Mouse (Mus musculus) midbrain, postnatal 0 days (tissue): Measurements from ENCODE around the gene Itm2b. TPM values are rescaled to one million over a fixed set of nuclear protein-coding genes. Genes with fewer than 3 reads are reported as not detected.
A peak's percentile ranks its signal among the peaks of the same experiment; 100 is the strongest.

Experiments used
- ATAC-seq: fragments of 200-750 bp; cut with Nextera tagmentation; 2 replicates; pipeline ENCODE4 v1.8.0; 2017; ENCODE audit warnings: moderate number of reproducible peaks, mild to moderate bottlenecking, moderate TSS enrichment, moderate library complexity; ENCODE audit not compliant: low FRiP score
- DNase-seq: peaks from one replicate; pipeline ENCODE4 v3.0.0-alpha.2; 2015; ENCODE audit warnings: low spot score
- H3K27ac ChIP-seq: fragments of 300-500 bp; sonication (generic); 2 replicates; pipeline ENCODE4 v1.5.1; 2014; ENCODE audit warnings: low read depth, mild to moderate bottlenecking, low read length, mixed read lengths
- H3K27me3 ChIP-seq: fragments of 300-500 bp; sonication (generic); 2 replicates; pipeline ENCODE4 v1.6.1; 2014; ENCODE audit warnings: low read length, control low read depth, mixed read lengths; ENCODE audit not compliant: insufficient read depth
- H3K36me3 ChIP-seq: fragments of 300-500 bp; sonication (generic); 2 replicates; pipeline ENCODE4 v1.6.1; 2014; ENCODE audit warnings: low read length, control low read depth, mixed read lengths; ENCODE audit not compliant: insufficient read depth
- H3K4me1 ChIP-seq: fragments of 300-500 bp; sonication (generic); 2 replicates; pipeline ENCODE4 v1.6.1; 2014; ENCODE audit warnings: mild to moderate bottlenecking, control low read depth, antibody characterized with exemption, low read length, mixed read lengths; ENCODE audit not compliant: insufficient read depth
- H3K4me2 ChIP-seq: fragments of 300-500 bp; sonication (generic); 2 replicates; pipeline ENCODE4 v1.6.1; 2014; ENCODE audit warnings: low read depth, mild to moderate bottlenecking, low read length, mixed read lengths; ENCODE audit not compliant: poor library complexity, severe bottlenecking
- H3K4me3 ChIP-seq: fragments of 300-500 bp; sonication (generic); 2 replicates; pipeline ENCODE4 v1.5.1; 2014; ENCODE audit warnings: low read depth, mild to moderate bottlenecking, low read length, moderate library complexity
- H3K9ac ChIP-seq: fragments of 300-500 bp; sonication (generic); replicated peaks from 2 replicates; pipeline ENCODE4 v1.6.1; 2014; ENCODE audit warnings: mild to moderate bottlenecking, low read length, moderate library complexity, mixed read lengths; ENCODE audit not compliant: poor library complexity, severe bottlenecking
- H3K9me3 ChIP-seq: fragments of 300-500 bp; sonication (generic); 2 replicates; pipeline ENCODE4 v1.6.1; 2016; ENCODE audit warnings: low read length, control low read depth
- CTCF ChIP-seq: IDR thresholded peaks from 2 replicates; pipeline ENCODE4 v1.5.1; 2016; ENCODE audit warnings: antibody characterized with exemption, mild to moderate bottlenecking
- WGBS: fragments of 180-500 bp; shearing (Covaris S2); extraction: QIAGEN DNeasy Blood & Tissue Kit; methylation state at CpG from one replicate; pipeline ENCODE4 v1.1.7; 2014; 5-methylcytosine and 5-hydroxymethylcytosine counted together
- polyA plus RNA-seq: library from polyadenylated mRNA; unstranded; fragments of >200 nt; fragmentation: Nextera tagmentation; extraction: Ambion mirVana; gene quantifications from 2 replicates; pipeline ENCODE4 v1.2.1, GENCODE M21; 2015
- total RNA-seq: library from RNA; depleted of rRNA; stranded (reverse); fragments of >200 nt; gene quantifications from 2 replicates; pipeline ENCODE4 v1.2.3, GENCODE M21; 2014

Gene Itm2b
- total and polyA plus RNA-seq, 2 experiments from 2014 or later: 427 to 855 TPM

DNA sequence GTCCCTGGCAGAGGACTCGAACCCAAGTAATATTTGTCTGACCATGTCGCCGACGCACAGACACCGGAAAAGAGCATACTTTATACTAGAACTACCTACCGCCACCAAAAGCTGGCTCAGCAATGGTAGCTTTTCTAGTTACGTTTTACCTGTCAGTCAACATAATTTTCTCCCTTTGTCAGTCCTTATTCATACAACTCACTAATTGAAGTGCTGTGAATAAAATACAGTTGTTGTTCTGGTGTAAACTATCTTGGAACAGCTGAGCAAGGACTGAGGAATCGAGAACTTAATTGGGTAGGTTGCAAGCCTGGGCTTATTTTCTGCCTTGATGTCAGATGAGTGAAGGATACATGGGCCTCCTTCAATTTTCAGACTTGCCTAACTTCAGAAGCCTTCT is 58.6 kb downstream of the Itm2b start:
- DNase-seq: no peak
- Histone ChIP-seq H3K4me2 (peak overlapping the region; percentile 69), H3K9me3 (no peaks in the 10 kb centered on the region), H3K4me3 (peak overlapping the region; percentile 92), H3K4me1 (no peaks in the 10 kb centered on the region; the same call in 1 of the 2 replicates), H3K9ac (peak overlapping the region; percentile 93), H3K27me3 (no peaks in the 10 kb centered on the region), H3K27ac (peak overlapping the region; percentile 90), H3K36me3 (no peaks in the 10 kb centered on the region)
- WGBS: 3% methylated on average over 8 of the region's 8 CpGs
- no peak for ATAC-seq
- no peak for TF ChIP-seq CTCF

GRCm38 (mm10) chr14:73325456-73326381 is 59.4 kb downstream of the Itm2b start, which contains the start of gene Rb1:
Gene Rb1 (minus strand): TSS chr14:73325822.
- TF ChIP-seq CTCF: no peak

GRCm38 (mm10) chr14:73324634-73325455 is 60.2 kb downstream of the Itm2b start:
- H3K4me3 ChIP-seq: peak overlapping the region; percentile 92
- no peaks in the 10 kb centered on the region for H3K36me3 ChIP-seq
- no peaks in the 10 kb centered on the region for H3K9me3 ChIP-seq
- H3K27ac ChIP-seq: peak overlapping the region; percentile 90
- peak overlapping the region; percentile 69 for H3K4me2 ChIP-seq
- DNase-seq: peak; percentile 31
- no peak for TF ChIP-seq CTCF
- under 1% methylated on average over 54 of the region's 55 CpGs for WGBS
- H3K4me1 ChIP-seq: no peaks in the 10 kb centered on the region; the same call in 1 of the 2 replicates
- H3K27me3 ChIP-seq: no peaks in the 10 kb centered on the region
- ATAC-seq: peak; percentile 32
- peak overlapping the region; percentile 93 for H3K9ac ChIP-seq

More at GRCm38 (mm10) chr14:73325456-73326381, 59.4 kb downstream of the Itm2b start, which contains the start of gene Rb1:
- peak within 1 kb of the TSS; percentile 92 for H3K4me3 ChIP-seq
- peak within 1 kb of the TSS; percentile 90 for H3K27ac ChIP-seq
- H3K36me3 ChIP-seq: no peaks in the 10 kb centered on the region
- peak; percentile 85 for DNase-seq
- WGBS: under 1% methylated on average over 81 of the region's 135 CpGs
- no peaks in the 10 kb centered on the region for H3K9me3 ChIP-seq
- peak within 1 kb of the TSS; percentile 93 for H3K9ac ChIP-seq
- ATAC-seq: peak; percentile 87
- H3K4me2 ChIP-seq: peak within 1 kb of the TSS; percentile 69
- H3K27me3 ChIP-seq: no peaks in the 10 kb centered on the region
- no peaks in the 10 kb centered on the region; the same call in 1 of the 2 replicates for H3K4me1 ChIP-seq

DNA sequence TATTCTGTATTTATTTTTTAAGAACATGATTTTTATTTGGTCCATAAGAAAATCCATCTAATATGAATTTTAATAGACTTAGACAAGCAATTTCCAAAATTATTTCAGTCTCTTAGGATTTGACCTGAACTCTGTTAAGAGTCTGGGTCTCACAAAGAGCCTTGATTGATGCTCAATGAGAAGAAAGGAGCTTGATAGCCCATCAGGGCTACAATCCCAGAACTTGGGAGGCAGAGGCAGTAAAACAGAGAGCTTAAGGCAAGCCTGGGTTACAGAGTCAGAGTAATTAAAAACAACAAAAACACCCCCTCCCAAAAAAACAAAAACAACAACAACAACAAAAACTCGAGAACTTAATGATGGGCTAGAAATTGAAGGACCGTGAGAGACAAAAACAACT is 61.1 kb downstream of the Itm2b start:
- ATAC-seq (no peak), DNase-seq (no peak)
- Histone ChIP-seq H3K4me1 (no peaks in the 10 kb centered on the region; the same call in 1 of the 2 replicates), H3K9ac (no peak overlapping the region), H3K4me2 (0 out of 2 replicates have a peak overlapping the region, but pooled peaks have one; percentile 7), H3K36me3 (no peaks in the 10 kb centered on the region), H3K27ac (no peak overlapping the region), H3K4me3 (no peak overlapping the region), H3K27me3 (no peaks in the 10 kb centered on the region), H3K9me3 (no peaks in the 10 kb centered on the region)
- TF ChIP-seq CTCF: no peak
- WGBS: 55% methylated on average over 2 of the region's 2 CpGs

GRCm38 (mm10) chr14:73322142-73322541 is 62.9 kb downstream of the Itm2b start:
- DNase-seq (no peak), ATAC-seq (no peak)
- Histone ChIP-seq H3K27ac (no peak overlapping the region), H3K4me2 (no peak overlapping the region), H3K9me3 (no peaks in the 10 kb centered on the region), H3K4me3 (no peak overlapping the region), H3K27me3 (no peaks in the 10 kb centered on the region), H3K4me1 (no peaks in the 10 kb centered on the region; the same call in 1 of the 2 replicates), H3K9ac (no peak overlapping the region), H3K36me3 (0 out of 2 replicates have a peak, but pooled peaks cover 2% of the 10 kb centered on the region)
- WGBS: 88% methylated on average over 3 of the region's 3 CpGs
- no peak for TF ChIP-seq CTCF
